Mouse (Mus musculus) cerebellum, adult 9-11 months (tissue): ENCODE measurements around the gene Gabrd.
"Not testable (repeated sequence)": the region's sequence is repeated elsewhere in the genome, so short reads cannot be mapped to it uniquely, and the experiment has no call there.

Experiments
- DNase-seq: peaks from one replicate; pipeline ENCODE4 v3.0.0; 2022

Gabrd gene

DNA sequence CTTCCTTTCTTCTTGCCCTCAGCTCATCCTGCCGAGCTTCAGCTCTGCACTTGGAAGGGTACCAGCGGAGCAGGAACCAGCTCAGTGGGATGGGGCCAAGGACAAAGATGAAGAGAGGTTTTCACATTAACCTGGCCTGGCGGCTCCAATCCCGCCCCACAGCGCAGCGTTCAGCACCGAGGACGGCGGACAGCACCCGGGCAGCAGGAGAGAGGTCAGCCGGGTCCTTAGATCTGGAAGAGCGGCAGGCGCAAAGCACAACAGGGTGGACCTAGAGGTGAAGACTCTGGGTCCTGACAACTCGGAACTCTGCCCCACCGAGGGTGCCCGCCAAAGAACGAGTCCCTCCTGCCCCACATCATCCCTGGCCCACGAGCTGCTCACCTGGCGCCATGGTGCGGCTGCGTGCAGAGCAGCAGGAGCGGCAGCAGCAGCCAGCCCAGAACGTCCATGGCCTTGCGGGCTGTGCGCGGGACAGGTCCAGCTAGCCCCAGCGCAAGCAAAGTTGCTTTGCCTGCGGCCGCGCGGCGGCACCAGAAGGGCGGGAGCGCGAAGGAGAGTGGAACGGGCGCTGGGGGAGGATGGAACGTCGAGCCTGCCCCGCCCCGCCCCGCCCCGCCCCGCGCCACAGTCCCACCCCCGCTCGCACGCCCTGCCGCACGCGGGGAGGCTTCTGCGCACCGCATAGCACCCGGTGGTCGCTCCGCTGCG lies at the start of gene Gabrd:
Gabrd (minus strand) TSS at position 602 of the 711 bp plus-strand sequence.
- DNase-seq: peak; percentile 87

DNA sequence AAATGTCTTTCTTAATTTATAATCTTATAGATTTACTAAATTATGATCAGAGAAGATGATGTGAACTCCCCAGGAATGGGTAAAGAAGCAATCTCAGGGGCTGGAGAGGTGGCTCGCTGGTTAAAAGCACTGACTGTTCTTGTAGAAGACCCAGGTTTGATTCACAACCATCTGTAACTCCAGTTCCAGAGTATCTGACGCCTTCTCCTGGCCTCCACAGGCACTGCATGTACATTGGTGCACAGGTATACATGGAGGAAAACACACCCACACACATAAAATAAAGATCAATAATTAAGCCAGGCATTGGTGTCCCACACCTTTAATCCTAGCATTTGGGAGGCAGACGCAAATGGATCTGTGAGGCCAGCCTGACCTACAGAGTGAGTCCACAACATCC lies 44.9 kb upstream of the Gabrd start:
- no peak for DNase-seq

DNA sequence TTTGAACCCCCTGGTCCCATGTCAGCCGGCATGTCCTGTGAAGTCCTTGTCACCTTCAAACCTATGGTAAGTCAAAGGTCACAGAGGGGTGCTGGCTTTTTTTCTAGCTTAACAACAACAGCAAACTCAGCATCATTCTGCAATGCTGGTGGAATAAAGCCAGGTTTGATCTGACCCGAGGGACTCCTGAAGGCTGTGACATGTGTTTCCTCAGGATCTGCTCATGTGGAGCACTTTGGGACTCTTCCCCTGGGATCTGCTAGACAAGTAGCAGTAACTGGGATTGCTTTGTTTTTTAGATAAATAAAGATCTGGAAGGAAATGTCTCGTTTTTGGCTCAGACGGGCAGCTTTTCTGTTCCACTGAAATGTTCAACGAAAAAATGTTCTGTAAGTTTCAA lies 36.1 kb upstream of the Gabrd start:
- DNase-seq: no peak

DNA sequence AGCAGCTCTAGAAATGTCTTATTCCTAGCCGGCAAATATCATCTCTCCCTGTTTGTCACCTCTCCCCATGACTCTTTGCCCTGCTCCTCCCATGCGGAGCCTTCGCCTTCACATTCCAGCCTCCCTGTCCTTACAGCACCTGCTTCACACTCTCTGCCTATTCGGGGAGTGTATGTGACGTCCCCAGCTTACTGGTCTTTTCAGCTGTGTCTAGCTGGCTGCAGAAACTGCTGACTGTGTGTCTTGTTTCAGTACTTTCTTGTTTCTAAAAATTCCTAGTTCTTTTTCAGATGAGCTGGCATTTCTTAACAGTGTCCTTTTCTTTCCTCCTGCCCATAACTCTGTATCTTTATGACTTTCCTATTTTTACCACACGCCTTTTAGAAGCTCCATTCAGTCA lies 34.4 kb upstream of the Gabrd start:
- no peak for DNase-seq

DNA sequence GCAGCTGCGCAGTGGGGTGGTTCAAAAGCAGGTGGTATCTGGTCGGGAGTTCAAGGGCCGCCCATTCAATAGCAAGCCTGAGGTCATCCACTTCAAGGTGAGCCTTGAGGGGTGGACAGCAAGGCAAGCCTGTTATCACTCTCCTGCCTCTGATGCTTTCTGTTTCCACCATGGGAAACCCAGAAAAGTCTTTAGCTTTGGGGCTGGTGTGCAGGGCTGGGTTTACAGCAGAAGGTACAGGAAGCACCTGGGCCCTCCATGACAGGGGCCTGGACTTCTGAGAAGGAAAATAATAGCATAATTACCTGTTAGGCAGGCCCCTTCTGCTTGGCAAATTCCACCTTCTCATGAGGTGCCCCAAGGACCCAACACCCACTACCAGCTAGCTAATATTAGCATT lies 31.3 kb upstream of the Gabrd start:
- no peak for DNase-seq

DNA sequence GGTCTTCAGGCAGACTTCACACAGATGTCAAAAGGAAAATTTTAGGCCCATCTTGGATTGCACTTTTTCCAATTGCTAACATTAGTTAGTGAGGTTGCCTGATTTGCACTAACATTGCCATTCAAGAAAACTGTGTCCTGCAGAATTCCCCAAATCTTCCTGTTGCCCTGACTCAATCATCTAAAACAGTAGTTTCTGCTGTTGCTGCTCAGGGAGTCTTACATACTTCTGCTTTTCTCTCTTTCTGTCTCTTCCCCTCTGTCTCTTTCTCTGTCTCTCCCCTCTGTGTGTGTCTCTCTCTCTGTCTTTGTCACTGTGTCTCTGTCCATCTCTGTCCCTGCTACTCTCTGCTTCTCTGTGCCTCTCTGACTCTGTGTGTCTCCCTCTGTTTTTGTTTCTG lies 30.5 kb upstream of the Gabrd start:
- no peak for DNase-seq

DNA sequence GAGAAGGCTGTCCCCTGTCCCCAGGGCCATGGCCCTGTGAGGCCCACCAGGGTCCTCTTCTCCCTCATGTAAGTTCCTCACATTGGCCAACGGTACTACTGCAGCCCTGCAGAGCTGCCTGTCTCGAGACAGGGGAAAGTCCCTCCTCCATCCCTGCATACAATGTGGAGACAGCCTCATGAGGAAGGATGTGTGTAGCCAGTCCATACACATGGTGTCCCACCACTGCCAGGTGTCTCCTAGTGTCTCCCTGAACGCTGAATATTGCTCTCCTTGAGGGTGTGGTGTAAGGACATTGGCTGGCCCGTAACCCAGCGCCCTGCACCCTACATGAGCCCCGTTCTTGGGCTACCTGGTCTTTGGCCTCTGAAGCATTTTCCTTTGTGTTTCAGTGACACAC lies 28.4 kb upstream of the Gabrd start:
- DNase-seq: no peak

DNA sequence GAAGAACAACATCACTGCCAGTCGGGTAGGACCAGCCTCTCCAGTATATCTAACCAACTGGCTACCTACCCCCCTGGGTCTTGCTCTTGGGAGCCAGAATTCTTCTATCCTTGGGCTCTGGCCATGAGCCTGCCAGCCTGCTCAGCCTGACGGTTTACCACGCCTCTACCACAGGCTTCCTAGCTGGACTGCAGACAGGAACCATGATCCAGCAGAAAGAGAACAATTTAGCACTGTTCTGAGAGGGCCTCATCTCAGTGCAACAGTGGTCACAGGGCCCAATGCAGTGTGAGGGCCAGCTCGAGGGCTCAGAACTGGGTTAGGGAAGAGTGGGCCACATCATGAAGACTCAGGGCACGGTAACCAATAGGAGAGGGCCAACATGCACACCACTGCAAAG lies 26.1 kb upstream of the Gabrd start:
- DNase-seq: no peak

DNA sequence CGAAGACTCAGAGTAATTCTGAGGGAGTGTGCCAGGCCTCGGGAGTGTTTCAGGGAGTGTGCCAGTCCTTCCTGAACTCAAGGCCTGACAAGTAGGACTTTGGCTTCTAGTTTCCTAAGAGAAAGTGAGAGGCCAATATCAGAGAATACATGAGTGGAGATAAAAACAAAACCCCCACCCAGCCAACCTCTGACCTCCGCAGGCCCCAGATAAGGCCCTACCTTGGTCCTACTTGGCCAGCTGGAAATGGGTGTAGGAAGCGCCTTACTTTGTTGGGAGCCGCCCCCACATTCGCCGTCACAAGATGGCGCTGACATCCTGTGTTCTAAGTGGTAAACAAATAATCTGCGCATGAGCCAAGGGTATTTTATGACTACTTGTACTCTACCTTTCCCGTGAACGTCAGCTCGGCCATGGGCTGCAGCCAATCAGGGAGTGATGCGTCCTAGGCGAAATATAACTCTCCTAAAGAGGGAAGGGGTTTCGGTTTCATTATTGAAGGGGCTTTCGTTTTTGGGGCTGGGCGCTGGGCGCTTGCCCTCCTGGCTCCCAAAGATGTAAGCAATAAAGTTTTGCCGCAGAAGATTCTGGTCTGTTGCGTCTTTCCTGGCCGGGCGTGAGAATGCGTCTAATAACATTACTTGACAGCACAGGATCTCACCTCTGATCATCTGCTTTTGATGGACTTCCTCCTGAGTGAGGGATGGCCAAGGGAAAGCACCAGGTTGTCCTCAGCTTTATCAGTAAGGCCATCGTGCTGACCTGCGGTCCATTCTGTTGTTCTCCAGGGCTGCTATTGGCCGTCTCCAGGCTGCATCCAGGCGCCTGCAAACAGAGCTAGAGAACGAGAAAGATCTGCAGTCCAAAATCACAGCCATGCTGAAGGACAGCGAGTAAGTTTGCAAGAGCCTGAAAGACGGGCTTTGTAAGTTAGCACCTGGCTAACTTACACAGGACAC lies 23.8 kb upstream of the Gabrd start:
- not testable (repeated sequence) for DNase-seq

DNA sequence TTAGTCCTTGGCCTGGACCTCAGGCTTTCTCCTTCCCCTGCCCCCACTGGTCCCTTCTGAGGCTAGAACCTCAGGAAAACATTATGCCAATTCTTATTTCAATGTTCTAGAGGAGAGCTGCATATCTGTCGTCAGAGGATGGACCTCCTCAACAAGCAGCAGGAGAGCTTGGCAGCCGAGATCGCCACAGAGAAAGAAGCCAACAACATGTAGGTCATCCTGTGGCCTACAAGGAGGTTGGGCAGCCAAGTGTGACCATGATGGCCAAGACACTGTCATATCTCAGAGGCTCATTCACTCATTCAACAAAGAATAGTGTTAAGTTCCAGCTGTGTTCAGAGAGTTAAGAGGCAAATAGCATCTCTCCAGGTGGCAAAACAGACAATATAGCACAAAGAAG lies 22.2 kb upstream of the Gabrd start:
- peak; percentile 88 for DNase-seq

DNA sequence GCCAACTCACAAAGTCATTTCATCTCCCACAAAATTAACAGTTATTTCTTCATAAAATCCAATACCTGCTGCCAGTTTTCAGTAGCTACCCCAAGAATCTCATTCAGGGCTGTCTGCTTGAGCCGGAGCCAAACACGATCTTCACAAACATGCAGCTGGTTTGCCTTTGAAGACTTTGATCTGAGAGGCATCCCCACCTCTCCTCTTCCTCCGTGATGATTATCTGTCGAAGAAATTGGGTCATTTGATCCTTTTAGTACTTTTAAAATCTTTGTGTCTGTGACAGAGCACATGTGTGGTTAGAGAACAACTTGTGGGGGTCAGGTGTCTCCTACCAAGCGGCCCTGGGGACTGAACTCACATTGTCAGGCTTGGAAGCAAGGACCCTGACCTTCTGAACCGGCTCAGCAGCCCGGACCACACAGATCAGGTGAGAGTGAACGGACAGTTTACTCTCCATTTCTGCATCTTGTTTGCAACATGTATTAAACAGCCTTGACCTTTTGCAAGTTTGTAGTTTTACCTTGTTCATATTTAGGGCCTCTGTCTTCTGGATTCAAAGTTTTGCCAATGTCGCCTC lies 16.8 kb upstream of the Gabrd start:
- no peak for DNase-seq

DNA sequence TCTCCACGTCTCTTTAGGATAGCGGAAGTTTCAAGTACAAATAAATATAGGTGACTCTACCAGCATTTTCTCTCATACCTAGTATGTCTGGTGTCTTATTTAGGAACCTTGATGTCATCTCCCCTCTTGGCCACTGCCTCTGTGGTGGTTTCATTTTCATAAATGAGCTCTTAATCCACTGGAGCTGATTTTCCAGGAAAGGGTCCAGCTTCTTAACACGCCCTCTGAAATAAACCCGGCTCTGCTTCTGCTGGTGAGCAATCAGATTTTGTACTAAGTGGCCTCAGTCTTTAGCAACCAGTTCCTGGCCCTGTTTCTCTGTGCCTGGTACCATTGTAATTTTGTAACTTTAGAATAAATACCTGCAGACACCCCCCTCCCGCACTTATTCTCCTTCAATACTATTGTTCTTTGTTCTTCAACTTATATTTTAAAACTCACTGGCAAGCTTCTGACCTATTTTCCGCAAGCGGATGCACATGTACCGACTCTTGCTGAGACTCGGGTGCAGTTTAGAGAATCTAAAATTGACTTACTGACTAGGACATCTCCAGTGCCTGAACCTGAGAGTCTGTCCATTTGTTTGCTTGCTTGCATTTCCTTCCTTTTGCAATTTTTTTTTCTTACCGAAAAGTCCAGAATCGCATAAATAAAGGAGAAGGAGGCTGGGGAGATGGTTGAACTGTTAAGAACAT lies 15.9 kb upstream of the Gabrd start:
- no peak for DNase-seq

DNA sequence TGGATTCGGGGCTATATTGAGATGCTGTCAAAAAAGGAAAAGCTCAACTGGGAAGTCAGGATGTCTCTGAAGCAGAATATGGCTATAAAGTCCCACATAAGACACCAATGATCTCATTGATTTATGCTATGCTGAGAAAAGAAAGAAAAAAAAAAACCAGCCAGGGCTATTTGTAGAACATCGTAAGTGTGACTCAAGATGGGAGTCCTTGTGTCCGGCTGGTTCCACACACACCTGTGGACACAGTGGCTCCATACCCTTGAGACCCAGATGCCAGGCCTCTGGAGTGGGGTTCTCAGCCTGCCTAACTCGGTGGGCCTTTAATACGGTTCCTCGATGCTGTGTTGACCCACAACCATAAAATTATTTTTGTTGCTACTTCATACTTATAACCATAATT lies 14.2 kb upstream of the Gabrd start:
- DNase-seq: no peak

DNA sequence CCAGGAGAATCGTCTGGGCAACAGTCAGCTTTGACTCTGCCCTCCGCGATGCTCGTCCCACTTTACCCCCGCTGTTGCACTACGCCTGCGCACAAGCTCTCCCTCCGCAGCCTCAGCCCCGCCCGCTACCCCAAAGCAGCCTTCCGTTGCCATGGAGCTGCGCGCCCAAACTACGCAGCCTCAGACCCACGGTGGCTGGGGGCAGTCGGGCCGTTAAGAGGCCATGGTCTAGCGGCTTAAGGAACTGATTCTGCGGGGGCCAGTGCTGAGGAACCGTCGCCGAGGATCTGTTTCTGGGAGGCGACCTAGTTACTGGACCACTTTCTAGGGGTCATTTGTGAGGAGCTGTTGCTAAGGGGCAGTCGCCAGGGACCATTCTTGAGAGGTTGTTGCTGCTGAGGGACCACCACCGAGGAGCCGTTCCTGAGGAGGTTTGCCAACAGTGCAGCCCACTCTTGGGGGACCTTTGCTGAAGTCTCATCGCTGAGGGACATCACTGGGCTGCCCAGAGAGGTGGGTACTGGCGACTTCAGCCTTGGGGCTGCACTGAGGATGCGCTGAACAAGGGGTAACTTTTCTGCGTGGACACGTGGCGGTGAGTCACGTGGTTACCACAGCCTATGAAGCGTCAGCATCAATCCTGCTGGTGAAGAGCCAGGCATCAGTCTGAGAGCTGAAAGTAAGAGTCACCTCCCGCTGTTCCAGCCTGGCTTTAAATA lies 11.3 kb upstream of the Gabrd start, which contains the start of gene Cfap74:
Cfap74 (plus strand) TSS at position 133 of the 719 bp plus-strand sequence.
- DNase-seq: peak; percentile 88

DNA sequence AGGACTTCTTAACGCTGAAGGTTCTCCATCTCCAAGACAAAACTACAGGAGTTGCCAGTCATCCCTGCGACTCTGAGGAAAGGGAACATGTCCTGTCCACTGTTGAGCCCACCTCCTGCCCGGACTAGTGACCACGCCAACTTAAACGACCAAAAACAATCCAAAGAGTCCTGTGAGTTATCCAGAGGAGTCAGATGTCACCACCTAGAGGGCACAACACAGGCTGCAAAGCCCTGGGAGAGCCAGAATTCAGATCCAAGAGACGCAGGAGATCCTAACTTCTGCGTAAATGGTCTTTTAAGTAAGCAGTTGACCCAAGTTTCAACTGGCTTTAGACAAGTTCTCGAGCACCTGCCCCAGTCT lies 10.8 kb upstream of the Gabrd start:
- no peak for DNase-seq

DNA sequence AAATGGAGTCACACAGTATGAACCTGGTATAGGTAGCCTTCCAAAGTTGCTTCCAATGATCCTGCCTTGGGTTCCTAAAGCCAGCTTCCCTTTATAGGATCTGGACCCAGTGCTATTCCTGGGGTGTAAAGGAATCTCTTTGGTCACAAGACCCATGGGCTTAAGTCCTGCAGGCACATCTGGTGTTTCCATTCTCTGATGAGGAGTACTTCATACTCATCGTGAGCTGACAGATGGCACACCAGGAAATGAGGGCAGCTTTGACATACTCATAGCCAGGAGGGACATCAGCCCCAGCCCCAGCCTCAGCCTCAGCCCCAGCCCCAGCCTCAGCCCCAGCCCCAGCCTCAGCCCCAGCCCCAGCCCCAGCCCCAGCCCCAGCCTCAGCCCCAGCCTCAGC lies 4.6 kb upstream of the Gabrd start:
- DNase-seq: no peak

DNA sequence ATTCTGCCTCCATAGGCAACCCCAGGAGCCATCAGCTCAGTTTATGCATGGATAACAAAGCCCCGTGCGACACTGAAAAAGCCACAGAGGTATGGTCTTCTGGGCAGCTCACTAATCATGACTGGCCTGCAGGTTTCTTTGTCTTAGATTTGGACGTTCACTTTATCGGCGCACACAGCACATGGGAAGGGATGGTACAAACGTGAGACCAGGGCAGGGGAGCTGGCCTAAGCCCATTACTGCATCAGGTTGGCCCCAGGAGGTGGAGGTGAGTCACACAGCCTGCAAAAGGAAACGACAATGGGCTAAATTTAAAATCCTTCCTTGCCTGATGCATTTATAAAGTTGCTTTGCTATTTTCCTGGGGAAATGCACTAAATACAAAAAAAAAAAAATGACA lies 3.2 kb upstream of the Gabrd start:
- DNase-seq: peak; percentile 82

DNA sequence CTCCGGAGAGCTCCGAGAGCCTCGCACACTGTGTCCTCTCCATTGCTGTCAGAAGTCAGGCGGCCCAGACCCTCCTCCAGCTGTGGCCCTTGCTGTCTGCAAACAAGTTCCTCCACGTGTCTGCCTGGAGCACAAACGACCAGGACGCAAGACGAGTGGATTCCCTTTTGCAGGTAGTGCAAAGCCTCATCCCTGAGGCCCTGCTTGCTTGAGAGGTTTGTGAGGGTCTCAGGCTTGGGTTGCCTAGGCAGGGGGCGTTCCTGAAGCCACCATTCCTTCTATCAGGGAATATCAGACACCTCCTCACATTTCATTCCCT lies 269 bp upstream of the Gabrd start:
- DNase-seq: no peak

DNA sequence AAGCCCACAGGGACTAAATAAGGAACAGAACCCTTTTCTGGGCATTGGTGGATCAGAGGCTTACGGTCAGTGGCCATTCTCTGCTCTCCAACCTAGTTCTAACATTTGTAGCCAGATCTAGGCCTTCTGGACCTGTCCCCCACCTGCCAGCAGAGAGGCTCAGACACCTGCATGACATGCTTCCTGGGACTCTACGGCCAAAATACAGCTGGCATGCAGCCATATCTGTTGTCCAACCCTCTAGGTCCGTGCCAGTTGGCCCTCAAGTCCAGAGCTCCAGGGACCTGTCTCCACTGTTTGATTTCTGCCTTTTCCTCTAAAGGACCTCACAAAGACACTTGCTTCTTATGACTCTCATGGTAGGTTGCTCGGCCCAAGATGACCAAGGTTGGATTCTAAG lies 1.2 kb downstream of the Gabrd start:
- peak; percentile 97 for DNase-seq

DNA sequence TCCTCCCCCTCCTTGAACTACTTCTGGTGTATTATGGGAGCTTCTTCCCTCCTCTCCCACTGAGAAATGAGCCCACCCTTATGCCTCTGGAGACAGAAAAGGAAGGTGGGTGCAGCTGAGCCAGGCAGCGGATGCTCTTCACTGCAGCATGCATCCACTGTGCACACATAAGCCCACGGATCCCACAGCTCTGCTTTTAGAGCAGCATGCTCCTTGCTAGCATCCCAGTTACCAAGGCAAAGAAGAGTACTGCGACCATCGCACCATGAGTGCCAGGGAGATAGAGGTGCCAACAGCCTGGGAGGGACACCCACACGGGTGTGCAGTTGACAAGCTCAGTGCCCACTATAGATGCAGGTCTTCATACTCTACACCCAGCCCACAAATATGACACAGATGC lies 2.4 kb downstream of the Gabrd start:
- peak; percentile 67 for DNase-seq

DNA sequence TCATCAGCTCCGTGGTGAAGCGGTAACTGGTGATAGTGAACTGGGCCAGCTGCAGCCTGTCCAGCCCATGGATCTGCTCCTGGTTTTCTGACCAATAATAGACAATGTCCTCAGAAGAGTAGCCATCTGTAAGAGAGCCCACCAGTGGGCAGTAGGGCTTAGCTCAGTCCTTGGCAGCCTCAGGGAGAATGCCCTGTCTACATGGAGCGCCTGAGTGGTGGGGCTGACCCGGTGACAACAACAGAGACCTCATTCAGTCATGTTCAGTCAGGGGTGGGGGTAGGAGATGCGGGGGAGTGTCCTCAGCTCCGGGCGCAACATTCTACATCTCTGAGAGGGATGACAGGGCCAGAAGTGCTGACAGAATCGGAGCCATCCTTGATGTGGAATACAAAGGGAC lies 10.7 kb downstream of the Gabrd start:
- no peak for DNase-seq

DNA sequence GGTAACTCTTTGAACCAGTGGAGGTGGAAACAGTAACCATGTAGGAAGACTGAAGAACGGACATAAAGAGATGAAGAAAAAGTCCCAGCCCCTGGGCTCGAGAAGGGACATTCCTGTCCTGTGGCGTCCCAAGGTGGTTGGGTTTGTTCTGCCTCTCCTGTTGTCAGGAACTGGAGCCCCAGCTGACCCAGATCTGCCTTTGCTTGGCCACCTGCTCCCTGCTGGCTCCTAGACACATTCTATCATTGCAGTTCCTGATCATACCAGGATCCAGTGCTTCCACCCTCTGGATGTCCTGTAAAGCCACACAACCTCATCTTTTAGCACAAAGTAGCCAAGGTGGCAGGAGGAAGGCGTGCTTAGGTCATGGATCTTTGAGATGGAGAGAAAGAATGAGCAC lies 14.6 kb downstream of the Gabrd start:
- peak; percentile 85 for DNase-seq

DNA sequence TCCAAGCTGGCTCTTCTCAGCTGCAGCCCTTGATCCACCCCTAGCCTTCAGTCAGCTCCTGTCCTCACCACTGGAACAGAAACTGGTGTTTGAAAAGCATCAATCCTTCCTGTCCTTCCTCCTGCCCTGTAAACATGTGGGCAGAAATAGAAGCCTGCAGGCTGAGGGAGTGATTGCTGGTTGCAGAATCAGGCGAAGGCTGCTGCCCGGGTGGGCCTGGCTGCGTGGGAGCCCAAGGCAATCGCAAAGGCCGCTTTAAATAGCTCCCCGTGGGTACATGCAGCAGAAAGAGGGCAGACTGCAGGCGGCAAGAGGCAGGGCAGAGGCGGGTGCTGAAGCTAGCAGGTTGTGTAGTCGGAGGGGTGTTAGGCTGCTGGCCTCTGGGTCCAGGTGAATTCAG lies 15.2 kb downstream of the Gabrd start:
- peak; percentile 58 for DNase-seq
